11 mouse cellular contexts compared by ENCODE assay signal in the genomic region with DNA sequence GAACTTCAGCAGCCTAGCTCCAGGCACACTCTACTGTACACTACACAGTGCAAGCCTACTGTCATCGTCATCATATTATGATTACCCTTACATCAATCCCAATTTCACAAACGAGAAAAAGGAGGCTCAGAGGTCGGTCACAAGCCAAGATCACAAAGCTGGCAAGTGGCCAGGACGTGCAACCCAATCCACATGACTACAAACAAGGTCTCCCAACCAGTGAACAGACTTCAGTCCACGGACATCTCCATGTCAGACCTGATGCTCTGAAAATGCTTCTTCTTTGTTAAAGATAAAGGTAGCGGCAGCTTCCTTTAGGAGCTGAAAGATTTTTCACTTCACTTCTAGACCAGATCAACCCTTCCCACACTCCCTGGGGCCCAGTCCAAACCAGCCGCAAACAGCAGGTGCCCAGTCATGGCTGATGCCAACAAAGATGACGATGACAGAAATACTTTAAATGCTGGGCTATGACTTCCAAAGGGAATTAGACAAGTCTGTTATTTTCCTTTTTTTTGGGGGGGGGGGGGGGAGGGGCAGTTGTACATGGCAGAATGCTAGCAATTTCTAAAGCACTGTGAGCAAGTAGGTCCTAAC.
DNase-seq lines count a peak whose midpoint lies in the region; ATAC-seq and TF ChIP-seq lines count a peak whose summit lies in the region.
"Had no signal": no experiment of that assay in that cellular context is flagged by ENCODE, and none has a peak within 500 bp of the region (broad histone marks: within the 10 kb centered on the region; RNA-seq: fewer than 3 reads in every experiment).

No protein-coding gene starts in this region.

- peak overlapping the region; percentile 83 for H3K27ac ChIP-seq in forebrain, embryonic 15.5 days (replicated peaks)
- H3K27ac ChIP-seq in midbrain, embryonic 16.5 days (ENCODE audit: low read length): peak overlapping the region; percentile 40
- H3K27ac ChIP-seq: intestine, embryonic 15.5 days; macrophage had no signal

- H3K9ac ChIP-seq in forebrain, embryonic 15.5 days (replicated peaks): no peak overlapping the region
- no peak overlapping the region for H3K9ac ChIP-seq in midbrain, embryonic 16.5 days (ENCODE audit: low read depth, low read length)
- H3K9ac ChIP-seq: intestine, embryonic 15.5 days had no signal

- no peaks in the 10 kb centered on the region for H3K9me3 ChIP-seq in forebrain, embryonic 15.5 days
- H3K9me3 ChIP-seq in midbrain, embryonic 16.5 days (replicated peaks; ENCODE audit: control insufficient read depth, low read length, poor library complexity, severe bottlenecking): no peaks in the 10 kb centered on the region; the same call in 1 of the 2 replicates
- H3K9me3 ChIP-seq: intestine, embryonic 15.5 days had no signal

- no peak; the same call in 1 of the 2 replicates for ATAC-seq in forebrain, embryonic 15.5 days (replicated peaks)
- no peak for ATAC-seq in midbrain, embryonic 16.5 days
- ATAC-seq: intestine, embryonic 15.5 days had no signal

- no peaks in the 10 kb centered on the region for H3K36me3 ChIP-seq in forebrain, embryonic 15.5 days
- no peaks in the 10 kb centered on the region for H3K36me3 ChIP-seq in midbrain, embryonic 16.5 days (ENCODE audit: control insufficient read depth, insufficient read depth, low read length)
- H3K36me3 ChIP-seq: intestine, embryonic 15.5 days had no signal

- H3K27me3 ChIP-seq in forebrain, embryonic 15.5 days: no peaks in the 10 kb centered on the region
- no peaks in the 10 kb centered on the region for H3K27me3 ChIP-seq in midbrain, embryonic 16.5 days (ENCODE audit: control insufficient read depth, insufficient read depth, low read depth, low read length)
- H3K27me3 ChIP-seq: intestine, embryonic 15.5 days had no signal

- H3K4me2 ChIP-seq in forebrain, embryonic 15.5 days (replicated peaks): no peak overlapping the region
- H3K4me2 ChIP-seq in midbrain, embryonic 16.5 days (ENCODE audit: low read length): no peak overlapping the region
- H3K4me2 ChIP-seq: intestine, embryonic 15.5 days had no signal

- 41% methylated on average over 8 of the region's 8 CpGs for WGBS in forebrain, embryonic 15.5 days
- 63% methylated on average over 8 of the region's 8 CpGs for WGBS in midbrain, embryonic 16.5 days

- no peak for TF ChIP-seq POLR2A in brain, embryonic 14.5 days (IDR thresholded peaks at IDR 0.05; ENCODE audit: borderline replicate concordance, extremely low read depth, insufficient read depth, insufficient read length, poor library complexity, severe bottlenecking)

- peaks cover 54% of the 10 kb centered on the region for H3K4me1 ChIP-seq in forebrain, embryonic 15.5 days
- H3K4me1 ChIP-seq in midbrain, embryonic 16.5 days (ENCODE audit: control insufficient read depth, insufficient read depth, low read length): peaks cover 22% of the 10 kb centered on the region

- TF ChIP-seq CTCF in brain, embryonic 14.5 days (IDR thresholded peaks at IDR 0.05; ENCODE audit: borderline replicate concordance, extremely low read depth, insufficient read depth, insufficient read length): no peak

- H3K4me3 ChIP-seq in forebrain, embryonic 15.5 days: no peak overlapping the region
- no peak overlapping the region for H3K4me3 ChIP-seq in midbrain, embryonic 16.5 days (ENCODE audit: low read depth, low read length)
- H3K4me3 ChIP-seq: intestine, embryonic 15.5 days had no signal

- DNase-seq in kidney, postnatal 10 days: peak; percentile 40
- DNase-seq in kidney, adult 9 months: no peak
- DNase-seq in brain, embryonic 14.5 days (ENCODE audit: low read depth): peak; percentile 59
- DNase-seq in spleen, postnatal 4 days (ENCODE audit: low spot score in 2 of 2): no peak
- DNase-seq in spleen, adult 12 weeks (ENCODE audit: low spot score): no peak
- DNase-seq: right cerebral cortex, postnatal 25 days; thymus, postnatal 4 days had no signal

Comparison
In these comparisons a context has a peak if more than half of its experiments do, and no peak if none do; other contexts are left out.
1. DNase-seq: peak in kidney, postnatal 10 days (single experiment) and brain, embryonic 14.5 days (single experiment); none in kidney, adult 9 months (single experiment), spleen, postnatal 4 days (0 of 2) and spleen, adult 12 weeks (single experiment).